Mouse (Mus musculus): ENCODE measurements around the gene Cdh13. TPM values are rescaled to one million over a fixed set of nuclear protein-coding genes. Genes with fewer than 3 reads are reported as not detected.

Gene Cdh13
- polyA plus RNA-seq, 1 experiment = not detected

DNA sequence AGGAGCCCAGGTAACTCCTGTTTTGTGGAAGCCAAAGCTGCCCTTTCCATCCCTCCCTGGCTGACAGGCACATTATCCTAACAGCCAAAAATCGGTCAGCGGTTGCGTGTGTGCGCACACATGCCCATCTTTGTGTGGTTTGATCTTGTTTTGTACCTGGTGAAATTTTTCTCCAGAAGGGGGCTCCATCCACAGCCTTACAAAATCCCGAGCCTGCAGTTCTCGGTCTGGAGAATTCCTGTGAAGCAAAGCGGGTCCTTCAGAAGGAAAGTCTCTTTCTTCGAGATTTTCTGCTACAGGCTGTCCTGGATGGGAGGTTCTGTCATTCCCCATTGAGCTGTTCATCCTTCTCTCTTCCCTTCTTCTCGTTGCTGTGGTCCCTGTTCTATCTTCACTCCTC, 4.0 kb downstream of the Cdh13 start:
- H3K4me3 ChIP-seq (replicated peaks; ENCODE audit: control insufficient read depth, low read depth, low read length) = no peak overlapping the region
- TF ChIP-seq CTCF (IDR thresholded peaks at IDR 0.05; ENCODE audit: control insufficient read depth, insufficient read depth, low read length) (no peak), POLR2A (IDR thresholded peaks at IDR 0.05; ENCODE audit: borderline replicate concordance, control insufficient read depth, low read depth, low read length) (no peak)
- 45% methylated on average over 9 of the region's 9 CpGs for WGBS
- H3K27ac ChIP-seq (ENCODE audit: control insufficient read depth, insufficient read depth, low read depth, low read length, poor library complexity) = no peak overlapping the region
- H3K4me1 ChIP-seq (ENCODE audit: control insufficient read depth, insufficient read depth, low read length) = no peaks in the 10 kb centered on the region

DNA sequence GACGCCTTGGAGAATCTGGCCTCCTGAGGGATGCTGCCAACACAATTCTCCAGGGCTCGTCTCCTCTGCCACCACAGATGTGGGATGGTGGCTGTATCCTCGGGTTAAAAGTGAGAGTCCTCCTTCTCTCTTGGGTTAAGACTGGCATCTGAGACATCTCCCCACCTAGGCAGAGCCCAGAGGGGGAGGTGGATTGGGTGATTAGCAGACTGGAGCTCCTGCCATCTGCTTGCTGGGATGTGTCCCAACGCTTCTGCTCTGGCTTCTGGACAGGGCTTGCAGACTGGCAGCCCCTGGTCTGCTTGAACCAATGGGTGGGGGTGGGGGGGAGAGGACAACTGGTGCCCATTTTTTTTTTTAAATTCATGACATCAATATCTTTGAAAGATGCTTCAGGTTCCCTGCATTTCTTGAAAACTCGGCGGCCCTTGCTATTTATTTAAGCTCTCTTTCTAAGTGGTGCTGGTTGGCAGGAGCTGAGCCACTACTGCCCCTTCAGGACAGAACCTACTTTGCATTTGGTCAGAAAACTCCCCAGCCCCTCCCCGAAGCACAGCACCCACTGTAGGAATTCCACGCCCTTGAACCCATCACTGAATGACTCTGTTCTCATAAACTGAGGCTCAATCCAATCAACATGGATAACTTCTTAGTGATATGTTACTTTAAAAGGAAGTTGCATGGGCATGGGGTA, 4.9 kb downstream of the Cdh13 start:
- no peak overlapping the region for H3K4me3 ChIP-seq (replicated peaks; ENCODE audit: control insufficient read depth, low read depth, low read length)
- no peak overlapping the region for H3K27ac ChIP-seq (ENCODE audit: control insufficient read depth, insufficient read depth, low read depth, low read length, poor library complexity)
- TF ChIP-seq POLR2A (IDR thresholded peaks at IDR 0.05; ENCODE audit: borderline replicate concordance, control insufficient read depth, low read depth, low read length) (no peak), CTCF (IDR thresholded peaks at IDR 0.05; ENCODE audit: control insufficient read depth, insufficient read depth, low read length) (no peak)
- no peaks in the 10 kb centered on the region for H3K4me1 ChIP-seq (ENCODE audit: control insufficient read depth, insufficient read depth, low read length)
- WGBS = 61% methylated on average over 8 of the region's 8 CpGs

DNA sequence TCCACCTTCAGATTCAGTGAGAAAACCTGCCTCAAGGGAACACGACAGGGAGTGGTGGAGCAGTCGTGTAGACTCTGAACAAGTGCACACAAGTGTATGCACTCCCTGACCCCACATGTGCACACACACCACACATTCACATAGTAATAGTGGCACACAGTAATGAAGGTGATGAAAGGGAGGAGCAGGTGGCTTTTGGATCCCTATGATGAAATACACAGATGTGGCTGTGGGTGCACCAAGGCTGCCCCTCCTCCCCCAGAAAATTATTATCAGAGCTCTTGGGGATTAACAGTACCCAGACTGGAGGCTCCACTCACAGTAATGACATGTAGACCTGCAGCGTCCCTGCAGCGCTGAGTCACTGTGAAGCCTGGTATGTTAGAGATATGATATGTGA, 5.6 kb downstream of the Cdh13 start:
- H3K4me1 ChIP-seq (ENCODE audit: control insufficient read depth, insufficient read depth, low read length) = no peaks in the 10 kb centered on the region
- H3K4me3 ChIP-seq (replicated peaks; ENCODE audit: control insufficient read depth, low read depth, low read length) = no peak overlapping the region
- TF ChIP-seq CTCF (IDR thresholded peaks at IDR 0.05; ENCODE audit: control insufficient read depth, insufficient read depth, low read length) (no peak), POLR2A (IDR thresholded peaks at IDR 0.05; ENCODE audit: borderline replicate concordance, control insufficient read depth, low read depth, low read length) (no peak)
- 78% methylated on average over 4 of the region's 4 CpGs for WGBS
- H3K27ac ChIP-seq (ENCODE audit: control insufficient read depth, insufficient read depth, low read depth, low read length, poor library complexity) = no peak overlapping the region

DNA sequence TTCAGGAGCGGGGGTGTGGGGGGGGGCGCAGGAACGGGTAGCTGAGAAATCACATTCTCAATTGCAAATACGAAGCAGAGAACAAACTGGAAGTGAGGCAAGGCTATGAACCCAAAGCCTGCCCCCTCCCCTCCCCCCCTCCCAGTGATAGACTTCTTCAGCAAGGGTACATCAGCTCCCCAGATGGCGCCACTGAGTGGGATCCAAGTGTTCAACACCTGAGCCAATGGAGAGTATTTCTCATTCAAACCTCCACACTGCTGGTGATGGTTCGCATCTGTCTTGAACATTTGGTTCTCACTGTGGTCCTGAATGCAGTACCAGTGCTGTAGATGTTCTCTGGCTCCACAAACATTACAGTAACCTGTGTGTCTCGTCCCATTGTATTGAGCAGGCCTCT, 6.0 kb downstream of the Cdh13 start:
- Histone ChIP-seq H3K4me1 (ENCODE audit: control insufficient read depth, insufficient read depth, low read length) (no peaks in the 10 kb centered on the region), H3K27ac (ENCODE audit: control insufficient read depth, insufficient read depth, low read depth, low read length, poor library complexity) (no peak overlapping the region), H3K4me3 (replicated peaks; ENCODE audit: control insufficient read depth, low read depth, low read length) (no peak overlapping the region)
- 69% methylated on average over 7 of the region's 7 CpGs for WGBS
- TF ChIP-seq POLR2A (IDR thresholded peaks at IDR 0.05; ENCODE audit: borderline replicate concordance, control insufficient read depth, low read depth, low read length) = no peak
- no peak for TF ChIP-seq CTCF (IDR thresholded peaks at IDR 0.05; ENCODE audit: control insufficient read depth, insufficient read depth, low read length)

DNA sequence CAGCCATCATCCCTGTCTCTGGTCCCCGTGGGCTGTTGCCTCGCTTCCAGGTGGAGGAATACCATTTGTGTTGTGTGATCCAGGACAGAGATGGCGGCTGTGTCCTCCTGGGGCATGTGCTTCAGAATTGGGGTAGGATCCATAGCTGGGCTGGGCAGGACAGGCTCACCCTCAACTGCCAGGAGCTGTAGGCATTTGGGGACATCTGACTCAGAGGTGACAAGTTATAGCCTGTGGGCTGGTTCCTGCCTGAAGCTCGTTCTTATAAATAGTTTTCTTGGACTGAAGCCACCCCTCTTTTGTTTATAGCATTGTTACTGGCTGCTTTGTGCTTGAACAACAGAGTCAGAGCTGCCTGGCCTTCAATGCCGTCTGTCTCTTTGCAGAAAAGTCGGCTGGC, 6.7 kb downstream of the Cdh13 start:
- Histone ChIP-seq H3K27ac (ENCODE audit: control insufficient read depth, insufficient read depth, low read depth, low read length, poor library complexity) (no peak overlapping the region), H3K4me3 (replicated peaks; ENCODE audit: control insufficient read depth, low read depth, low read length) (no peak overlapping the region), H3K4me1 (ENCODE audit: control insufficient read depth, insufficient read depth, low read length) (no peaks in the 10 kb centered on the region)
- 71% methylated on average over 6 of the region's 6 CpGs for WGBS
- TF ChIP-seq POLR2A (IDR thresholded peaks at IDR 0.05; ENCODE audit: borderline replicate concordance, control insufficient read depth, low read depth, low read length) (no peak), CTCF (IDR thresholded peaks at IDR 0.05; ENCODE audit: control insufficient read depth, insufficient read depth, low read length) (no peak)

DNA sequence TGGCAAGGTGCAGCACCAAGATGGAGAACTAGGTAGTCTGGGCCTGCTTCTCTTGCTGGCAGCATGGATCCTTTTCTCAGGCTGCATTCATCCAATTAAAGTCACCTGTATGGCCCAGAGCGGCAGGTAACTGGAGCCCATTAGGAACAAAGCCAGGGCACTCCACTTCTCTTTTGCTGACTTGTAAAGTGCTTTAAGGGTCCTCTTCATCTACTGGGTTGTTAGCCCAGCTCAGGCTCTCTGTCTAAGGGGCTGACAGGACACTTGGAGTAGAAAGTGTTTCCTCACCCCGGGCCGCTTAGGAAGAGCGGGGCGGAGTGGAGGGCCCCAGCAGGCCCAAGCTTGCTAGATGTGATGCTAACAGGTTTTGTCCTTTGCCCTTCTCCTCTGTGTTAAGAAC, 12.9 kb downstream of the Cdh13 start:
- Histone ChIP-seq H3K4me1 (ENCODE audit: control insufficient read depth, insufficient read depth, low read length) (no peaks in the 10 kb centered on the region), H3K27ac (ENCODE audit: control insufficient read depth, insufficient read depth, low read depth, low read length, poor library complexity) (no peak overlapping the region), H3K4me3 (replicated peaks; ENCODE audit: control insufficient read depth, low read depth, low read length) (no peak overlapping the region)
- TF ChIP-seq POLR2A (IDR thresholded peaks at IDR 0.05; ENCODE audit: borderline replicate concordance, control insufficient read depth, low read depth, low read length) = no peak
- no peak for TF ChIP-seq CTCF (IDR thresholded peaks at IDR 0.05; ENCODE audit: control insufficient read depth, insufficient read depth, low read length)
- WGBS = 91% methylated on average over 5 of the region's 5 CpGs

DNA sequence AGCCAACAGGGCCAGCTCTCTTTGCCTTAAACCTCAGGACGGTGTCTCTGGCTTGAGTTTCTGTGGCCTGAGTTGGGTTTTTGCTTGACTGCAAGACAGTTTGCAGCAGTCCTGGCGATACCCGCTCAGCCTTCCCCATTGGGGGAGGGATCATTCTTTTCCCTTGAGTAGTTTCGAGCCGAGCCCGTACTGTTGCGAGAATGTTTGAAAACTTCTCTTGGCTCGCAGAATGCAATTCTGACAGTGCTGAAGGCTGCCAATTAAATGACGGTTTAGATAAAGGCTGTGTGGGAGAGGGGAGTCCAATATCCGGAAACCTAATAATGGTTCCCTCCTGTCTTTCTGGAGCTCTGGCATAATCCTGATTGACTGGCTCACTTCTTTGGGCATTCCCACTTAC, 23.4 kb downstream of the Cdh13 start:
- no peak overlapping the region for H3K27ac ChIP-seq (ENCODE audit: control insufficient read depth, insufficient read depth, low read depth, low read length, poor library complexity)
- 88% methylated on average over 10 of the region's 10 CpGs for WGBS
- no peak overlapping the region for H3K4me3 ChIP-seq (replicated peaks; ENCODE audit: control insufficient read depth, low read depth, low read length)
- TF ChIP-seq CTCF (IDR thresholded peaks at IDR 0.05; ENCODE audit: control insufficient read depth, insufficient read depth, low read length) = no peak
- TF ChIP-seq POLR2A (IDR thresholded peaks at IDR 0.05; ENCODE audit: borderline replicate concordance, control insufficient read depth, low read depth, low read length) = no peak
- H3K4me1 ChIP-seq (ENCODE audit: control insufficient read depth, insufficient read depth, low read length) = no peaks in the 10 kb centered on the region

DNA sequence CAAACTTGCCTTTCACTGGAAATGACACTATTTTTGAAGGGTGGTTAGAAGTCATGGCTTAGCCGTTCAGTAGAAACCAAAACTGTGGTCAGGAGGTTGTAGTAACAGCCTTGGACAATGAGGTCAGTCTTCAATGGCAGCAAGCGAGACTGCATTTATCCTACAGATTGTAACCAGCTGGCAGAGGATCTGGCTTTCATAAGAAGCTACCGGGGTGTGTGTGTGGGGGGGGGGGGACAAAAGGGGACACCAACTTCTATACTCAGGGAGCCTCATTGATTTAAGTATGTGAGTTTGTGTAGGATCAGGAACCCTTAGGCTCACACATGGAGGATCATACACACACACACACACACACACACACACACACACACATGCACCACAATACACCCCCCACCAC, 25.6 kb downstream of the Cdh13 start:
- WGBS = 79% methylated on average over 3 of the region's 3 CpGs
- TF ChIP-seq POLR2A (IDR thresholded peaks at IDR 0.05; ENCODE audit: borderline replicate concordance, control insufficient read depth, low read depth, low read length) (no peak), CTCF (IDR thresholded peaks at IDR 0.05; ENCODE audit: control insufficient read depth, insufficient read depth, low read length) (no peak)
- Histone ChIP-seq H3K4me3 (replicated peaks; ENCODE audit: control insufficient read depth, low read depth, low read length) (no peak overlapping the region), H3K27ac (ENCODE audit: control insufficient read depth, insufficient read depth, low read depth, low read length, poor library complexity) (no peak overlapping the region), H3K4me1 (ENCODE audit: control insufficient read depth, insufficient read depth, low read length) (no peaks in the 10 kb centered on the region)

Data from bone marrow, adult 2 months (tissue).